In the genomic region with DNA sequence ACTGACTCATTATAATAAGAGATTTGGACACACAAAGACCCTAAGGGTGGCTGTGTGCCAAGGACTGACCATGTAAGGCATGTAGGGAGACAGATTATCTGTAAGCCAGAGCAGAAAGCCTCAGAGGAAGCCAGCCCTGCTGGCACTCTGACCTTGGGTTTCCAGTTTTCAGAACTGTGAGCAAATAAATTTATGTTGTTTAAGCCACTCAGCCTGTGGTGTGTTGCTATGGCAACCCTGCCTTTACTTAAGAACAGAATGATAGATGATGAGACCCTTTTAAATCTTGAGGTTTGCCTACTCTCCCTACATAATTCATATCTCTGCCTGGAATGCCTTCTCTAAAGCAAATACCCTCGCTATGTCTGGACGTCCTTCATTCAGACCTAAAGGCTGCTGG, we compare ENCODE assay signal across 13 mouse cellular contexts.
DNase-seq lines count a peak whose midpoint lies in the region; ATAC-seq and TF ChIP-seq lines count a peak whose summit lies in the region.
"Had no signal": no experiment of that assay in that cellular context is flagged by ENCODE, and none has a peak within 500 bp of the region (broad histone marks: within the 10 kb centered on the region; RNA-seq: fewer than 3 reads in every experiment).

No protein-coding gene starts in this region.

- no peak overlapping the region for H3K27ac ChIP-seq in forebrain, postnatal 0 days (ENCODE audit: low read depth, low read length)
- no peak overlapping the region for H3K27ac ChIP-seq in forebrain, embryonic 11.5 days (ENCODE audit: low read depth, low read length)
- peak overlapping the region; percentile 54 for H3K27ac ChIP-seq in heart, embryonic 16.5 days (ENCODE audit: low read length)
- H3K27ac ChIP-seq: forebrain, embryonic 15.5 days; hindbrain, embryonic 13.5 days; neural tube, embryonic 12.5 days had no signal

- peak; percentile 36; the same call in 1 of the 2 replicates for ATAC-seq in forebrain, postnatal 0 days
- no peak for ATAC-seq in forebrain, embryonic 11.5 days (replicated peaks; ENCODE audit: low FRiP score)
- ATAC-seq in heart, embryonic 16.5 days (replicated peaks; ENCODE audit: extremely low read depth, insufficient read depth, low FRiP score), result no peak
- ATAC-seq in megakaryocyte-erythroid progenitor cell, adult 5-6 weeks (replicated peaks; ENCODE audit: low FRiP score, low TSS enrichment, poor library complexity, severe bottlenecking), result no peak
- ATAC-seq: forebrain, embryonic 15.5 days; lung, postnatal 0 days had no signal

- H3K36me3 ChIP-seq in forebrain, postnatal 0 days (ENCODE audit: insufficient read depth), result no peaks in the 10 kb centered on the region
- H3K36me3 ChIP-seq in forebrain, embryonic 11.5 days (ENCODE audit: control insufficient read depth, insufficient read depth, low read length), result no peaks in the 10 kb centered on the region
- 0 out of 2 replicates have a peak, but pooled peaks cover 2% of the 10 kb centered on the region for H3K36me3 ChIP-seq in heart, embryonic 16.5 days (ENCODE audit: control insufficient read depth, insufficient read depth)
- H3K36me3 ChIP-seq: forebrain, embryonic 15.5 days; hindbrain, embryonic 13.5 days; neural tube, embryonic 12.5 days had no signal

- no peak overlapping the region for H3K9ac ChIP-seq in forebrain, postnatal 0 days
- no peak overlapping the region for H3K9ac ChIP-seq in forebrain, embryonic 11.5 days (ENCODE audit: low read length)
- H3K9ac ChIP-seq in heart, embryonic 16.5 days (ENCODE audit: low read length), result 0 out of 2 replicates have a peak overlapping the region, but pooled peaks have one; percentile 34
- H3K9ac ChIP-seq: forebrain, embryonic 15.5 days; hindbrain, embryonic 13.5 days; neural tube, embryonic 12.5 days had no signal

- WGBS in forebrain, postnatal 0 days, result 62% methylated on average over 2 of the region's 2 CpGs
- 91% methylated on average over 2 of the region's 2 CpGs for WGBS in forebrain, embryonic 11.5 days
- 17% methylated on average over 2 of the region's 2 CpGs for WGBS in heart, embryonic 16.5 days

- H3K27me3 ChIP-seq in forebrain, postnatal 0 days (ENCODE audit: insufficient read depth, low read length), result no peaks in the 10 kb centered on the region
- H3K27me3 ChIP-seq in forebrain, embryonic 11.5 days (ENCODE audit: control insufficient read depth, insufficient read depth, low read length), result no peaks in the 10 kb centered on the region
- H3K27me3 ChIP-seq in heart, embryonic 16.5 days (ENCODE audit: control insufficient read depth, insufficient read depth, low read length), result no peaks in the 10 kb centered on the region
- H3K27me3 ChIP-seq: forebrain, embryonic 15.5 days; hindbrain, embryonic 13.5 days; neural tube, embryonic 12.5 days had no signal

- no peaks in the 10 kb centered on the region for H3K4me1 ChIP-seq in forebrain, postnatal 0 days (ENCODE audit: insufficient read depth)
- no peaks in the 10 kb centered on the region for H3K4me1 ChIP-seq in forebrain, embryonic 11.5 days (replicated peaks; ENCODE audit: control insufficient read depth, insufficient read depth, low read length)
- H3K4me1 ChIP-seq in heart, embryonic 16.5 days (ENCODE audit: control insufficient read depth, insufficient read depth, low read length), result peaks cover 22% of the 10 kb centered on the region
- H3K4me1 ChIP-seq: forebrain, embryonic 15.5 days had no signal

- no peaks in the 10 kb centered on the region for H3K9me3 ChIP-seq in forebrain, postnatal 0 days (ENCODE audit: low read length)
- no peaks in the 10 kb centered on the region for H3K9me3 ChIP-seq in forebrain, embryonic 11.5 days (ENCODE audit: control insufficient read depth, low read length)
- no peaks in the 10 kb centered on the region for H3K9me3 ChIP-seq in heart, embryonic 16.5 days (replicated peaks; ENCODE audit: control insufficient read depth, low read length)
- H3K9me3 ChIP-seq: forebrain, embryonic 15.5 days; hindbrain, embryonic 13.5 days; neural tube, embryonic 12.5 days had no signal

- H3K4me3 ChIP-seq in forebrain, postnatal 0 days (ENCODE audit: low read depth, low read length), result no peak overlapping the region
- H3K4me3 ChIP-seq in forebrain, embryonic 11.5 days (ENCODE audit: low read depth, low read length), result no peak overlapping the region
- H3K4me3 ChIP-seq in heart, embryonic 16.5 days (ENCODE audit: low read length), result no peak overlapping the region
- H3K4me3 ChIP-seq: forebrain, embryonic 15.5 days; hindbrain, embryonic 13.5 days; neural tube, embryonic 12.5 days had no signal

- H3K4me2 ChIP-seq in forebrain, postnatal 0 days (ENCODE audit: low read depth), result no peak overlapping the region
- no peak overlapping the region for H3K4me2 ChIP-seq in forebrain, embryonic 11.5 days (ENCODE audit: low read depth, low read length, severe bottlenecking)
- no peak overlapping the region for H3K4me2 ChIP-seq in heart, embryonic 16.5 days (ENCODE audit: low read depth, low read length)
- H3K4me2 ChIP-seq: forebrain, embryonic 15.5 days; hindbrain, embryonic 13.5 days; neural tube, embryonic 12.5 days had no signal

- TF ChIP-seq CTCF in forebrain, postnatal 0 days (IDR thresholded peaks at IDR 0.05; ENCODE audit: low read depth), result no peak

- intact Hi-C loops in left cerebral cortex, postnatal 4 days (cut with DNase I), result no loop called here
- intact Hi-C loops in left cerebral cortex, postnatal 36 days (cut with DNase I), result no loop called here

- peak; percentile 39 for DNase-seq in forebrain, postnatal 0 days
- no peak for DNase-seq in forebrain, embryonic 11.5 days (ENCODE audit: low spot score)
- peak; percentile 39 for DNase-seq in left cerebral cortex, postnatal 4 days
- DNase-seq in left cerebral cortex, postnatal 36 days (ENCODE audit: low spot score in 2 of 2), result no peak
- peak; percentile 36 for DNase-seq in adrenal gland, postnatal 10 days
- DNase-seq in layer of hippocampus, postnatal 36 days, result no peak
- DNase-seq: cerebellum, postnatal 14 days had no signal

Comparison
In these comparisons a context has a peak if more than half of its experiments do, and no peak if none do; other contexts are left out.
1. DNase-seq: peak in forebrain, postnatal 0 days (single experiment), left cerebral cortex, postnatal 4 days (single experiment) and adrenal gland, postnatal 10 days (single experiment); none in forebrain, embryonic 11.5 days (single experiment), left cerebral cortex, postnatal 36 days (0 of 2) and layer of hippocampus, postnatal 36 days (0 of 2).